Mouse (Mus musculus): ENCODE results near the gene Glud1. TPM values are rescaled to one million over a fixed set of nuclear protein-coding genes. Genes with fewer than 3 reads are reported as not detected.
"Not testable (repeated sequence)": the region's sequence is repeated elsewhere in the genome, so short reads cannot be mapped to it uniquely, and the experiment has no call there.

Glud1 gene
- polyA plus RNA-seq, 1 experiment from 2014 or later, result 64.4 TPM

DNA sequence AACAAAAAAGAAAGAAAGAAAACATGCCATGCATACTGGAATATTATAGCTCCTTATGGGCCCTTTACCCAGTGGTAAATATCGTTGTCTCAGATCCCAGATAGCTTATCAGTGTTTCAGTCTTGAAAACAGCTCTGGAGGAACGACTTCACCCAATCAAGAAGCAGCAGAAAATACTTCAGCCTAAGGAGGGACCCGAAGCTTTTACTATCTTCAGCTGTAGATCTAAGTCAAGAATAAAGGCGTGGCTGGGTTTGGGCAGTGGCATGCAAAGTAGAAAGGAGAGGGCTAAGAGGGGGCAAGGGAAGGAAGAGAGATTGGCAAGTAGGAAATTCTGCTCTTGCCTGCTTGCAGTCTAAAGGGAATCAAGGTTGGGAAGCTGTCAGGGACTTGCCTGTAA, 51.6 kb downstream of the Glud1 start:
- H3K27me3 ChIP-seq (ENCODE audit: control insufficient read depth, insufficient read depth, low read length), result no peaks in the 10 kb centered on the region; the same call in 1 of the 2 replicates
- H3K27ac ChIP-seq (ENCODE audit: low read depth, low read length), result no peak overlapping the region
- H3K4me2 ChIP-seq, result no peak overlapping the region
- peaks cover 4% of the 10 kb centered on the region; the same call in 1 of the 2 replicates for H3K4me1 ChIP-seq (ENCODE audit: control insufficient read depth, insufficient read depth, low read length)
- WGBS (ENCODE audit: insufficient replicate concordance), result 35% methylated on average over 4 of the region's 4 CpGs
- H3K4me3 ChIP-seq (ENCODE audit: low read depth, low read length), result no peak overlapping the region
- H3K36me3 ChIP-seq (ENCODE audit: control insufficient read depth, insufficient read depth, low read length), result no peaks in the 10 kb centered on the region
- ATAC-seq (replicated peaks; ENCODE audit: insufficient number of reproducible peaks, low FRiP score, low TSS enrichment), result no peak
- H3K9ac ChIP-seq (ENCODE audit: low read depth, low read length), result no peak overlapping the region
- no peaks in the 10 kb centered on the region for H3K9me3 ChIP-seq (replicated peaks; ENCODE audit: control insufficient read depth, low read length)

DNA sequence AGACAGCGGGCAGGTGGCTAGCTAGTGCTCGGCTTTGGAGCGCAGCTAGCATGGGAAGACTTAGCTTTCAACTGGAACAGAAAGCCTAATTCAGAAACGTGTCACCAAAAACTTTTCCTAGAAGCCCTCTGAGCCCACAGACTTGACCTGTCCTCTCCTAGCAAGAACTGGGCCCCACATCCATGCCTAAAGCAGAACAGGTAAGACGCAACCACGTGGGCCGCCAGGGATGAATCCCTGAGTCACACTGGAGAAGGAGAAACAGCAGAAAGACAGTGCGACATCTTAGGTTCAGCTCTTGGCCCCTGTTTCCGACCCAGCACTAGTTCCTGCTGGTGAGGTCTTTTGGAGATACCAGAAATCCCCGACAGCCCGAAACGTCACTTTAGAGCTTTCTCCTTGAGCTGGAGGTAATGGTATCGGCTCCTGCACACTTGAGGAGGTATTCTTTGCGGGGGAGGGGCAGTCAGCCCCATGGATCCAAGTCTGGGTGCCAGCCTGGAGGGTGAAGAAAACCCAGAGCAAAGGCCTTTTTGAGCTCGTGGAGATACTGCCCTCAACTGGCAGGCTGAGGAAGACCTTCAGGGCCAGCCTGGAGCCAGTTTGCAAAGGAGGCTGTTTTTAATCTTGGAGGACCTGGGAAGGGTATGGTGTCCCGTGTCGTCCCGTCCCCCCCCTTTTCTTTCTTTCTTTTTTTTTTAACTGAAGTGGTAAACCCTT, 52.4 kb downstream of the Glud1 start:
- no peaks in the 10 kb centered on the region for H3K36me3 ChIP-seq (ENCODE audit: control insufficient read depth, insufficient read depth, low read length)
- 24% methylated on average over 18 of the region's 18 CpGs for WGBS (ENCODE audit: insufficient replicate concordance)
- no peaks in the 10 kb centered on the region; the same call in 1 of the 2 replicates for H3K27me3 ChIP-seq (ENCODE audit: control insufficient read depth, insufficient read depth, low read length)
- H3K9me3 ChIP-seq (replicated peaks; ENCODE audit: control insufficient read depth, low read length), result no peaks in the 10 kb centered on the region
- peak overlapping the region; percentile 48 for H3K4me3 ChIP-seq (ENCODE audit: low read depth, low read length)
- H3K4me1 ChIP-seq (ENCODE audit: control insufficient read depth, insufficient read depth, low read length), result peaks cover 4% of the 10 kb centered on the region; the same call in 1 of the 2 replicates
- peak overlapping the region; percentile 63; the same call in 1 of the 2 replicates for H3K9ac ChIP-seq (ENCODE audit: low read depth, low read length)
- no peak overlapping the region for H3K27ac ChIP-seq (ENCODE audit: low read depth, low read length)
- peak overlapping the region; percentile 81 for H3K4me2 ChIP-seq
- ATAC-seq (replicated peaks; ENCODE audit: insufficient number of reproducible peaks, low FRiP score, low TSS enrichment), result 0 out of 2 replicates have a peak, but pooled peaks have one; percentile 33

DNA sequence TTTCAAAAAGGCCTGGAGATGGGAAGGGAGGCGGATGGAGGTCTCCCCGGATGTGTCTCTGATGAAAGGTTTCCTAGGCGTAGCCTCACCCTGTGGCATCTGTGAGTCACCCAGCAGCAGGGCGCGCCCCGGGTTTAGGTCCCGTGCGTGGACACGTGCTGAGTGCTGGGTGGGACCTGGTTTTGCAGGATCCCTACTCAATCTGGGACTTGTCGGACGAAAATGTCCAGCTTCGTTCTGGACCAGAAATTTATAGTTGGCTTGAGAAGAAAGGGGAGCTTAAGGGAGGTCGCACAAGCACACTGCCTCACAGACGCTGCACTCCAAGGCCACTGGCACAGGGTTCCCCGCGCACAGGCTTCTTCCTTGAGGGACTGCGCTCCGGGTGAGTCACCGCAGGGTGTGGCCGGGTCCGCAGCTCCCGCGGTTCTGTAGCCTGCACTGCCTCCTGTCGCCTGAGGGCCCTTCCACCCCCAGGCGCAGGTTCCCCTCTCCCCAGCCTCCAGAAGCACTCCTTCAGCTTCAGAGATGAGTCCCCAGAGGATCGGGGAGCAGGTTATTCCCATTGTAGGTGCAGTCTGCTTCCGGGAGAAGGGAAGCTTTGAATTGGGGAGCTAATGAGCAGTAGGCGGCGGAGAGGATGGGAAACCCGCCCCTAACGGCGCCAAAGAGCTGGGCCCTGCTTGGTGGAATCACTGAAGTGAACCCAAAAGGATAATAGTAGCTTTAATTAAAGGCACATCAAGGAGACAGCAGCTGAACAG, 53.1 kb downstream of the Glud1 start:
- peak overlapping the region; percentile 81 for H3K4me2 ChIP-seq
- H3K9ac ChIP-seq (ENCODE audit: low read depth, low read length), result peak overlapping the region; percentile 63
- H3K27ac ChIP-seq (ENCODE audit: low read depth, low read length), result no peak overlapping the region
- WGBS (ENCODE audit: insufficient replicate concordance), result 5% methylated on average over 32 of the region's 32 CpGs
- H3K36me3 ChIP-seq (ENCODE audit: control insufficient read depth, insufficient read depth, low read length), result no peaks in the 10 kb centered on the region
- peak; percentile 63 for ATAC-seq (replicated peaks; ENCODE audit: insufficient number of reproducible peaks, low FRiP score, low TSS enrichment)
- H3K27me3 ChIP-seq (ENCODE audit: control insufficient read depth, insufficient read depth, low read length), result no peaks in the 10 kb centered on the region; the same call in 1 of the 2 replicates
- peaks cover 4% of the 10 kb centered on the region; the same call in 1 of the 2 replicates for H3K4me1 ChIP-seq (ENCODE audit: control insufficient read depth, insufficient read depth, low read length)
- H3K9me3 ChIP-seq (replicated peaks; ENCODE audit: control insufficient read depth, low read length), result no peaks in the 10 kb centered on the region
- H3K4me3 ChIP-seq (ENCODE audit: low read depth, low read length), result peak overlapping the region; percentile 48

DNA sequence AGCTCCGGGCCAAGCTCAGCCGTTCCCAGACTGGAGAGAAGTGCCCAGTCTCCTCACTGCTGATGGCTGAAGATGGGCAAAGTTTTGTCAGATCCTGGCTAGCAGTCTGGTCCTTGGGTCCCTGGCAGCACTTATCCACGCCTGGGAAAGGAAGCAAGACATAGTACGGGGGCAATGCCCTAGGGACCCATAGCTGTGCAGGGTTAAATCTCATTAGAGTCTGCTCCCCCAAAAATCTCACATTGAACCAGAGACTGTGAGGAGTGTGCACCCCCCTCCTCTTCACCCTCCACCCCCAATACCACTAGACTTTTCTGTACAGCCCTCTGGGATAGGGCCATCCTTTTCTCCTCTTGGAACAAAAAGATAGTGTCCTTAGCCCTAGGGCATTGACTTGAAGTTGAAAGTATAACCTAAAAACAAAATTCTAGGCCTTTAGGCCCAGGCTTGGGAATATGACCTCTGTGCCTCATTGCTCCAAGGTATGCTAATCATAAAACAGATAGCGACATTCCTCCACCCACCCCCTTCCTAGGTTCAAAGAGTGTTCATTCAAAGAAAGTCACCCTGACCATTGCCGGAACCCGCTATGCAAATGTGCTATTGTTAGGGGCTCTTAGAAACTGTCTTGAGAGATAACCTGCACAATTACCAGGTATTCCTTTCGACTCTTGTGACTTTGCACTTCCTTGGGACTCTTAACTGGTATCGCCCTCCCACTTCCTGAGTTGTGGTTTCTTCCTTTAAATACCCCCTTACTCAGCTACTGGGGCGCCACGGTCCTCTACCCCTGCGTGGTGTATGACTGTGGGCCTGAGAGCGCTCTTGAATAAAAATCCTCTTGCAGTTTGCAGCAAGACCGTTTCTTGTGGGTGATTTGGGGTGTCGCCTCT, 54.0 kb downstream of the Glud1 start:
- not testable (repeated sequence) for H3K4me1 ChIP-seq (ENCODE audit: control insufficient read depth, insufficient read depth, low read length); H3K27me3 ChIP-seq (ENCODE audit: control insufficient read depth, insufficient read depth, low read length); H3K9me3 ChIP-seq (replicated peaks; ENCODE audit: control insufficient read depth, low read length); H3K27ac ChIP-seq (ENCODE audit: low read depth, low read length); H3K36me3 ChIP-seq (ENCODE audit: control insufficient read depth, insufficient read depth, low read length); ATAC-seq (replicated peaks; ENCODE audit: insufficient number of reproducible peaks, low FRiP score, low TSS enrichment)
- peak overlapping the region; percentile 48 for H3K4me3 ChIP-seq (ENCODE audit: low read depth, low read length)
- H3K9ac ChIP-seq (ENCODE audit: low read depth, low read length), result peak overlapping the region; percentile 63
- peak overlapping the region; percentile 81 for H3K4me2 ChIP-seq
- WGBS (ENCODE audit: insufficient replicate concordance), result 84% methylated on average over 15 of the region's 15 CpGs

DNA sequence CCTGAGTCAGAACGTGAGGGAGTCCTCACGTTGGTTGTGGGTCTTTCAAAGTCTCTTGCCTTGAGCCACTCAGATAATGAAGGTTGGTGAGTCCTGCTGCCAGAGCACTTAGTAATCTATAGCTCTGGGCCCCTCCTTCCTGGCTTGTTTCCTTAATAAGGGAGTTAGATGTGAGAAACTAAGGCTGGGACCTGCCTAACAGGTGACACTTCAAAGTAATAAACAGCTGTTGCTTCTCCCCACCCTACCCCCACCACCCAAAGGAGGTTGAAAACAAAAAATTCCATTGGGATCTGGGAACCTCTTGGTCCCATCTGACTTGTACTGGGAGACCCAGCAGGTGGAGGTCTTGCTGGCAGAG, 54.6 kb downstream of the Glud1 start:
- ATAC-seq (replicated peaks; ENCODE audit: insufficient number of reproducible peaks, low FRiP score, low TSS enrichment), result no peak
- Histone ChIP-seq H3K27me3 (ENCODE audit: control insufficient read depth, insufficient read depth, low read length) (no peaks in the 10 kb centered on the region; the same call in 1 of the 2 replicates), H3K4me1 (ENCODE audit: control insufficient read depth, insufficient read depth, low read length) (peaks cover 4% of the 10 kb centered on the region; the same call in 1 of the 2 replicates), H3K27ac (ENCODE audit: low read depth, low read length) (no peak overlapping the region), H3K4me2 (no peak overlapping the region), H3K4me3 (ENCODE audit: low read depth, low read length) (no peak overlapping the region), H3K9me3 (replicated peaks; ENCODE audit: control insufficient read depth, low read length) (no peaks in the 10 kb centered on the region), H3K9ac (ENCODE audit: low read depth, low read length) (no peak overlapping the region), H3K36me3 (ENCODE audit: control insufficient read depth, insufficient read depth, low read length) (no peaks in the 10 kb centered on the region)
- WGBS (ENCODE audit: insufficient replicate concordance), result 83% methylated on average over 2 of the region's 2 CpGs

DNA sequence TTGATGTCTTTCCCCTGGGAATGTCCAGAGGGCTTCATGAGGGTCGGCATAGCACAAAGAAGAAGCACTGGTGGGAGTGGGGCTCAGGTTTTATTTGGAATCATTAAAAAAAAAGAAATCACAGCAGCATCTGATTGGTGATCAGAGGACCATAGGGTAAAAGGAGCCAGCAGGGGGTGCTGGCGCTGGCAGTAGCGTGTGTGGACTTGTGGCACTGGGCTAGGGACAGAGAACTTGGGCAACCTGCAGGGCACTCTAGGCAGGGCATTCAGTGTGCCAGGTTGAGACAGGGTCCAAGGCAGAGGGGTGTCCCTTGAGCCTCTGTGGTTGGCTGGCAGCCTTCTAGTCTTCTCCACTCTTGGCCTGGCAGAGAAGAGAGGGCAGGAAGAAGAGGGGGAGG, 59.7 kb downstream of the Glud1 start:
- H3K27ac ChIP-seq (ENCODE audit: low read depth, low read length), result no peak overlapping the region
- WGBS (ENCODE audit: insufficient replicate concordance), result 47% methylated on average over 3 of the region's 3 CpGs
- H3K4me1 ChIP-seq (ENCODE audit: control insufficient read depth, insufficient read depth, low read length), result 0 out of 2 replicates have a peak, but pooled peaks cover 12% of the 10 kb centered on the region
- H3K9me3 ChIP-seq (replicated peaks; ENCODE audit: control insufficient read depth, low read length), result no peaks in the 10 kb centered on the region
- H3K27me3 ChIP-seq (ENCODE audit: control insufficient read depth, insufficient read depth, low read length), result no peaks in the 10 kb centered on the region
- H3K4me2 ChIP-seq, result no peak overlapping the region
- ATAC-seq (replicated peaks; ENCODE audit: insufficient number of reproducible peaks, low FRiP score, low TSS enrichment), result no peak
- no peaks in the 10 kb centered on the region for H3K36me3 ChIP-seq (ENCODE audit: control insufficient read depth, insufficient read depth, low read length)
- no peak overlapping the region for H3K4me3 ChIP-seq (ENCODE audit: low read depth, low read length)
- H3K9ac ChIP-seq (ENCODE audit: low read depth, low read length), result no peak overlapping the region

DNA sequence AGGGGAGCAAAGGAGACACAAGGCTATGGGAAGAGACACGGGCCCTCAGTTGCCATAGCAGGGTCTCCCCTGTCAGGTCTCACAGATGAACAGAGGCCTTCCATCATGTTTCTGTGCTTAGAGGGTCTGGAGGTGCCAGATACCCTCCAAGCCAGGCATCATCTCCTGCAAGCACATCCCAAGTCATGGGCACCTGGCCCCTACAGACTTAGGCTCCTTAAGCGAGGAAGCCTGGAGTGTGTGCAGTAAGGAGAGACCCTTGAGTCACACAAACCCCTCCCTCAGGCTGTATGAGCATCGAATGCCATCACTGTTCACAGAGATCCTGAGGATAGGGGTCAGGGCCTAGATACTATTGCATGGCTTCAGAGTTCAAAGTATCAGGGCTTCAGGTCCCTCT, 60.4 kb downstream of the Glud1 start:
- no peak for ATAC-seq (replicated peaks; ENCODE audit: insufficient number of reproducible peaks, low FRiP score, low TSS enrichment)
- 0 out of 2 replicates have a peak, but pooled peaks cover 12% of the 10 kb centered on the region for H3K4me1 ChIP-seq (ENCODE audit: control insufficient read depth, insufficient read depth, low read length)
- 81% methylated on average over 3 of the region's 3 CpGs for WGBS (ENCODE audit: insufficient replicate concordance)

DNA sequence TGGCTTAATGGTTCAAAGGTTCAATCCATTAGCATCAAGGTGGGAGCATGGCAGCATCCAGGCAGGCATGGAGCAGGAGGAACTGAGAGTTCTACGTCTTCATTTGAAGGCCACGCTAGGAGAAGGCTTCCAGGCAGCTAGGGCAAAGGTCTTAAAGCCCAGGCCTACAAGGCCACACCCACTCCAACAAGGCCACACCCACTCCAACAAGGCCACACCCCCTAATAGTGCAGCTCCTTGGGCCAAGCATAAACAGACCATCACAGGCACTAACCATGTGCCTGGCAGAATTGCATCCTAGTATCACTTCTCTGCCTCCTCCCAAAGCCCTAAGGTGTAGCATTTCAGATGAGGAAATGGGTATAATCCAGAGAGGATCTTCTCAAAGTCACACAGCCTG, 61.2 kb downstream of the Glud1 start:
- no peak overlapping the region for H3K27ac ChIP-seq (ENCODE audit: low read depth, low read length)
- no peak overlapping the region for H3K9ac ChIP-seq (ENCODE audit: low read depth, low read length)
- no peaks in the 10 kb centered on the region for H3K9me3 ChIP-seq (replicated peaks; ENCODE audit: control insufficient read depth, low read length)
- no peaks in the 10 kb centered on the region for H3K27me3 ChIP-seq (ENCODE audit: control insufficient read depth, insufficient read depth, low read length)
- 71% methylated on average over 2 of the region's 2 CpGs for whole genome bisulfite sequencing (ENCODE audit: insufficient replicate concordance)
- H3K4me3 ChIP-seq (ENCODE audit: low read depth, low read length), result no peak overlapping the region
- no peaks in the 10 kb centered on the region for H3K36me3 ChIP-seq (ENCODE audit: control insufficient read depth, insufficient read depth, low read length)
- no peak for ATAC-seq (replicated peaks; ENCODE audit: insufficient number of reproducible peaks, low FRiP score, low TSS enrichment)
- 0 out of 2 replicates have a peak, but pooled peaks cover 12% of the 10 kb centered on the region for H3K4me1 ChIP-seq (ENCODE audit: control insufficient read depth, insufficient read depth, low read length)
- no peak overlapping the region for H3K4me2 ChIP-seq

More for the DNA sequence above, 60.4 kb downstream of the Glud1 start:
- H3K27me3 ChIP-seq (ENCODE audit: control insufficient read depth, insufficient read depth, low read length), result no peaks in the 10 kb centered on the region
- no peak overlapping the region for H3K9ac ChIP-seq (ENCODE audit: low read depth, low read length)
- H3K9me3 ChIP-seq (replicated peaks; ENCODE audit: control insufficient read depth, low read length), result no peaks in the 10 kb centered on the region
- no peaks in the 10 kb centered on the region for H3K36me3 ChIP-seq (ENCODE audit: control insufficient read depth, insufficient read depth, low read length)
- no peak overlapping the region for H3K27ac ChIP-seq (ENCODE audit: low read depth, low read length)
- H3K4me3 ChIP-seq (ENCODE audit: low read depth, low read length), result no peak overlapping the region
- H3K4me2 ChIP-seq, result no peak overlapping the region

Measured in heart, embryonic 11.5 days (tissue).